Mouse (Mus musculus): Measurements from ENCODE around the gene 2700049A03Rik. TPM values are rescaled to one million over a fixed set of nuclear protein-coding genes. Genes with fewer than 3 reads are reported as not detected.
A peak's percentile ranks its signal among the peaks of the same experiment; 100 is the strongest.
"Not testable (repeated sequence)": the region's sequence is repeated elsewhere in the genome, so short reads cannot be mapped to it uniquely, and the experiment has no call there.

2700049A03Rik gene
- polyA plus RNA-seq (2017; shearing (Covaris generic)), result 10 to 100 TPM in 1 of 2 experiments, 1 to 10 TPM in 1; 7.8 to 13.4 TPM

DNA sequence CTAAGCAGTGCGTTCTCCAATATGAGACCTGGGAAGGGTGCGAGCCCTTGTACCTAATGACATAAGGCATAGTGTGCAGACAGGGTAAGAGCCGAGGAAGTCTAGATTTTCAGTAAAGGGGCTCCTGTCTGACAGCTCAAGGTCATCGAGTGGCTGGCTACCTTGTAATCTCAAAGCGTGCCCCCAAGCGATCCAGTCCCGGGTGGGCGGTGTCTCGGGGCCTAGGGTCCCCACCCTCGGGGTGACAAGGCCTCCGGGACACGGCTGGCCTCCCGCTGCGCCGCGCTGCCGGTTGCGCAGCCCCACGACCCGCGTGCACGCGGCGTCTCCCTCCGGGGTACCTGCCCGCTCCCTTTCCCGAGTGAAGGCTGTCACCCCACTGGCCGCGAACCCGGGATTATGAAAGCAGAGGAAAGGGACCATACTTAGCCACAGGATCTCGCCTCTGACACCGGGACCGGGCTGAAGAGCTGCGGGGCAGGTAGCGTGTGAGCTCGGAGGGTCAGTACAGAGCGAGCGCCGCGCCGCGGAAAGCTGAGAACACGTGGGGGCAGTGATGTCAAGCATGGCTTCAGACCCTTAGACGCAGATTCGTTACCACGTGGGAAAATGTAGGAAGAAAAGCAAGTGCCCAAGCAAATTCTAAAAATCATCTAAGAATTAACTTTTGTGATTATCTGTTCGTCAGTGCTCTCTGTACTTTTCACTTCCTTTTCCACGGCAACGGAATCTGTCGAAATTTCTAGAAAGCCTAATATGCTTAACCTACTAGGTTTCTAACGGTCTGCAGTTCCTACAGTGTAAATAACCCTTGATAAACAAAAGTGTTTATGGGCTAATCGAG lies at the start of gene 2700049A03Rik, which contains the start of gene Timm9:
TSS of gene 2700049A03Rik (plus strand) at position 719 of the 844 bp plus-strand sequence.
TSS of gene Timm9 (minus strand) at position 555 of the 844 bp plus-strand sequence.
- ATAC-seq, result peak; percentile 78

- not testable (repeated sequence) for ATAC-seq
These were observed 32.4 kb upstream of the 2700049A03Rik start for GRCm38 (mm10) chr12:71104275-71104674.

GRCm38 (mm10) chr12:71107216-71107771 lies 29.4 kb upstream of the 2700049A03Rik start:
- ATAC-seq, result no peak

GRCm38 (mm10) chr12:71111331-71111730 lies 25.3 kb upstream of the 2700049A03Rik start, which contains the start of gene Tomm20l:
TSS of gene Tomm20l (plus strand) at chr12:71111428.
- no peak for ATAC-seq

DNA sequence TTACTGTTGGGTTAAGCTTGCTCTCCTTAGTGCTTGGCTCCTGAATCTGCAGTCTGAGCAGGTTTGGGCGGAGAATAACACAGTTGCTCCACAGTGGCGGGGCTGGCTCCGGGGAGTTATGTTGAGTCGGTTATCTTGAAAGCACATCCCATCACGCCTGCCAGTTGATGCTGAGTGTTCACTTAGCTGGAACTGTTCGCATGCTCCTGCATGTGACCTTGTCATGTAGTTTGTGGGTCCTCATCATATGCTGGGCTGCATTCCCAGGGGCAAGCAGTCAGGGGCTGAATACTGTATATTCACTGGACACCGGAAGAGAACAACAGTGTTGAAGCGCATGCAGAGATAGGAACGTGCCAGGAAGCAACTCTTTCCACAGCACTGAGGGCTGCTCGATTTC lies 23.6 kb upstream of the 2700049A03Rik start:
- no peak for ATAC-seq

DNA sequence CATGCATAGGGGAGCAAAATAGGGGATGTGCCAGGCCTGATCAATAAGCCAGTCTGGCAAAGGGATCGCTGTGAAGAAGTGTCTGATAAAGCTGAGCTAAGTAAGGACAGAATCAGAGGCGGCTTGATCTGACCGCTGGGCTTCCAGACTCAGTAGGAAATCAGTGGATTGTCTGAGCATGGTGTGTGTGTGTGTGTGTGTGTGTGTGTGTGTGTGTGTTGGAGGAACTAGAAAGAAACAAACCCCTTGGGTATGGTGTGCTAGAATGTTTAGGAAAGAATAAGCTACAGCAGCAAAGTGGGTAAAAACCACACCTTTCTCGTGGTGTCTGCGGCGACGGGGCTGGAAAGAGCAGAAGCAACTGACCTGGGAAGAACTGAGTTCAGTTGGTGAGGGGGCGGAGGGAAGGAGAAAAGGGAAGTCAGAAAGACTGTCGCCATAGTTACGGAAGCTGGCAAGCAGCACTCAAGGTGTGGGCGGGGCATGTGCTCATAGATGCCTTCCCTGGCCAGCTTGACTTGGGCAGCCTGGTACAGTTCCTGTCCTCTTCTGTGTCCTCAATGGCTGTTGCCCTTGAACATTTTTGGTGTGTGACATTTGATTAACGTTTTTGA lies 22.9 kb upstream of the 2700049A03Rik start:
- peak; percentile 97 for ATAC-seq

DNA sequence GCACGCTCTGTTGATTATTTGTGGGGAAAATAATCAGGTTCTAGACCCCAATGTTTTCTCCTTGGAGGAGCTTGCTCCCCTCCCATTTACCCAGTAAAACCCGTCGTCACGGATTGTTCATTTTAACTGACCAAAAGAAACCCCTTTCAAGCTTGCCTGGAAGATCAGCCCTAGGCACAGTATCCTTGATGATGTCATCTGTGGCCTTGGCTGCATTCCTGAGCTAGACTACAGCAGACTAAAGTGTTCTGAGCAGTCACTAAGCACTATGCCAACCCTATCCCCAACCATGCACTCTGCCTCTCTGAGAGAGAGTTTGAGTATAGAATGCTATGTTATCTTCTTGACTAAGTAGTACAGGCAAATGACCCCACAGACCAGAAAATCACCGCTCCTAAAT lies 20.2 kb upstream of the 2700049A03Rik start:
- no peak for ATAC-seq

DNA sequence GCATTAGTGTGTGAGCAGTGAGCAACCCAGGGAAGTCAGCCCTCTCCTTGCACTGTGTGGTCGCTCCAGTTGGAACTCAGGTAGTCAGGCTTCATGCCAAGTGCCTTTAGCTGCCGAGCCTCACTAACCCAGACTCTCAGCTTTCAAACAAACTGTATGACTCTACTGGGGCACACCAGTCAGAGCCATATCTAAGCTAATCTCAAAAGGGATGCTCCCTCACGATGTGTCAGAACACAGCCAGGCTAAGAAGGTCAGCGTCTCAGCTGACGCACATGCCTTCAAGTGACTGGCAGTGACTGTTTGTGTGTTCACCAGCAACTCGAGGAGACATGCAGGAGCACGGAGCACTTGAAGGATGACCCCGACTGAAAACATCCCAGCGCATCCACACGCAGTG lies 13.9 kb upstream of the 2700049A03Rik start:
- no peak for ATAC-seq

DNA sequence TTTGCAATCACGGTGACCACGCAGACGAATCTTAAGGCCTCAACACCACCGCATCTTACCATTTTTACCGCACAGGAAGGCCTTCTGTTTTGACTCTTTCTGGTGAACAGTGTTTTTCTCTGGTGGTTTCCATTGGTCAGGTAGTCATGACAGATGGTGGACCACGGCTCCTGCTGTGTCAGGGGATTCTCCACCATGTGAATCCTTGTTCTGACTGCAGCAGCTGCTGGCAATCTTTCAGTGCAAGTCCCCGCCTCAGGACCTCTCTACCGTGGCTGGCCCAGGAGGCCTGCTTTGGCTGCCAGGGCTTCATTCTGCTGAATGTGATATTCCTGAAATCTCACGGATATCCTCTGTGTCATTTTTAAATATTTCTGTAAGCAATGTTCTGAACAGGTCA lies 13.4 kb upstream of the 2700049A03Rik start:
- no peak for ATAC-seq

- no peak for ATAC-seq
These were observed 1.1 kb upstream of the 2700049A03Rik start for GRCm38 (mm10) chr12:71135581-71135980.

GRCm38 (mm10) chr12:71136974-71137491 lies 385 bp downstream of the 2700049A03Rik start:
- ATAC-seq, result peak; percentile 70

GRCm38 (mm10) chr12:71137686-71138085 lies 1.0 kb downstream of the 2700049A03Rik start:
- ATAC-seq, result no peak

GRCm38 (mm10) chr12:71139258-71139828 lies 2.7 kb downstream of the 2700049A03Rik start:
- ATAC-seq, result no peak

DNA sequence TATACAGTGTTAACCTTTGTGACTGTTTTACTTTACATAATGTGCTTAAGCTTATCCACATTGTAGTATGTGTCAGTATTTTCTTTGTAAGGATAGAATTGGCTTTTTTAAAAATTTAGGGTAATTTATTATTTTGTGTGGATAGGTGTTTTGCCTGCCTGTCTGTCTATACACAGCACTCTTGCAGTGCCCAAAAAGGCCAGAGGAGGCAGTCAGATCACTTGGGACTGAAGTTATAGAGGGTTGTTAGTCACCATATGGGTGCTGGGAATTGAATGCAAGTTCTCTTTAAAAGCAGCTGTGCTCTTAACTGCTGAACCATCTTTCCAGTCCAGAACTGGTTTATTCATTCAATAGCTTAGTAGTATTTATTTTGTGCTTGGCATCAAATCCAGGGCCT lies 4.5 kb downstream of the 2700049A03Rik start:
- no peak for ATAC-seq

DNA sequence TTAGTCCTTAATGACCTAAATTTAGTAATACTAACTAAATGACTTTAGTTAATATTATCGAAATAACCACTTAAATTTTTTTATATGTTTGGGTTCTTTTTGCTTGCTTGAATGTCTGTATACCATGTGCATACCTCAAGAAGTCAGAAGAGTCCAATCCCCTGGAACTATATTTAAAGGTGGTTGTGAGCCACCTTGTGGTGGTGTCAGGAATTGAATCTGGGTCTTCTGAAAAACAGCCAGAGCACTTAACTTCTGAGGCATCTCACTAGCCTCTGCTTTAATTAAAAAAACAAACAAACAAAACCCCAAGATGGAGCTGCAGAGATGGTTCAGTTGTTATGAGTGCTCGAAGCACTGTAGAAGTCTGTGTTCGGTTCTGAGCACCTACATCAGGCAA lies 11.0 kb downstream of the 2700049A03Rik start:
- peak; percentile 70 for ATAC-seq

GRCm38 (mm10) chr12:71148801-71149200 lies 12.2 kb downstream of the 2700049A03Rik start:
- ATAC-seq, result no peak

DNA sequence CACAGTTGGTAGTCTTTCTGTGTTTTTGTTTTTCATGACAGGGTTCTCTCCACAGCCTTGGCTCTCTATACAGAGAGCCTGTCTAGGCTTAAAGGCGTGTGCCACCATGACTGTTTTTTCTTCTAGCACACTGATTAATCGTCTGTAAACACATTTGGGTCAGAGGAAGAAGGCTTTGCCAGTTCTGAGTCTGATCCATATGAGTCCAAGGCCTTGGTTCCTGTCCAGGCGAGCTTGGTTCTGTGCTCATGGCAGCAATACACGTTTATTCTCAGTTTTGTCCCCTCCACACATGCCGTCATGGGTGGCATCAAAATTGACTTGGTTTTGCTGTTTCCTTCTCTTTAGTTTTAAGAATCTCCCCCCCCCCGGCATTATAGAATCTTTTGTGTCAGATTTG lies 12.8 kb downstream of the 2700049A03Rik start:
- ATAC-seq, result no peak

- no peak for ATAC-seq
These were observed 13.5 kb downstream of the 2700049A03Rik start for GRCm38 (mm10) chr12:71150167-71150566.

DNA sequence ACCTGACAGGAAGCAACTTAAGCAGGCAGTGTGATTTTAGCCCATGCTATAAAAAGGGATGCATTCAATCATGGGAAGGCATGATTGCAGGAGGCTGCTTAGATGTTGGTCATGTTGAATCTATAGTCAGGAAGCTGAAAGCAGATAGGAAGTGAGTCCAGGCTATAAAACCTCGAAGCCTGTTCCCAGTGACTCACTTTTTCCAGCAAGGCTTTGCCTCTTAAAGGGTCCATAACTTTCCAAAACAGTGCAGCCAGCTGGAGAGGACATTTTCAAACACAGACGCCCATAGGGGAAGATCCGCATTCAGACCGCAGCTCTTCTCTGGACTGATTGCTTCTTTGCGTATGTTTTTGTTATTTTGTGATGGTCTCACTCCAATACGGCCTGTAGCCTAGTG lies 18.3 kb downstream of the 2700049A03Rik start:
- no peak for ATAC-seq

DNA sequence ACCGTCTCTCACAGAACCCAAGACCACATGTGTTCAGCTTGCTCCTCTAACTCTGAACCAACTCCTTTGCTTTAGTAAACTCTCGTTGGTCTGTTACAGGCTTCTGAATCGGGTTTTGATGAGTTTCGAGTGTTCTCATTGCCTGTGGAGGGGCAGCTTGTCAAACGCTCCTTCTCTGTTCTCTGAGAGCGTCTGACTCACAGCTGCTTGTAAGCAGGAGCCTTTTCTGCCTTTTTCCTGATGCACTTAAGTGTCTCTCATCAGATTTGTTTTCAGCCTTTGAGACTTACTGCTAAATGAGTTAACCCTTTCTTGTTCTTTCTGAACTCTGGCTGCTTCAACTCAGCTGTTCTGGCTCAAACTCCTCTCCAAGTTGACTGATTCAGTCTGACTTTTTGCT lies 21.3 kb downstream of the 2700049A03Rik start:
- no peak for ATAC-seq

- no peak for ATAC-seq
These were observed 27.8 kb downstream of the 2700049A03Rik start for GRCm38 (mm10) chr12:71164410-71164809.

- ATAC-seq, result no peak
These were observed 33.3 kb downstream of the 2700049A03Rik start for GRCm38 (mm10) chr12:71169911-71170310.

GRCm38 (mm10) chr12:71183736-71184135 lies 47.1 kb downstream of the 2700049A03Rik start:
- no peak for ATAC-seq
